Mouse (Mus musculus) C2C12 (cell line): ENCODE results near the gene B3gnt7. TPM values are rescaled to one million over a fixed set of nuclear protein-coding genes. Genes with fewer than 3 reads are reported as not detected.

Source experiments
- H3K27me3 ChIP-seq: one replicate; pipeline ENCODE4 v1.6.1; 2011; ENCODE audit not compliant: control insufficient read depth, insufficient read depth, insufficient read length
- H3K36me3 ChIP-seq: one replicate; pipeline ENCODE4 v1.6.1; 2011; ENCODE audit not compliant: control insufficient read depth, insufficient read depth
- H3K4me3 ChIP-seq: one replicate; pipeline ENCODE4 v1.5.1; 2011; ENCODE audit warnings: mild to moderate bottlenecking, control low read depth; ENCODE audit not compliant: poor library complexity, insufficient read depth, severe bottlenecking
- H3K79me2 ChIP-seq: one replicate; pipeline ENCODE4 v1.6.1; 2011; ENCODE audit not compliant: control insufficient read depth, insufficient read depth
- H3K79me3 ChIP-seq: one replicate; pipeline ENCODE4 v1.6.1; 2011; ENCODE audit warnings: low read depth, control low read depth
- H3ac ChIP-seq: one replicate; pipeline ENCODE3; 2011; ENCODE audit warnings: low read depth; ENCODE audit not compliant: control insufficient read depth, insufficient read length
- CEBPB ChIP-seq: IDR thresholded peaks from one replicate; pipeline ENCODE4 v1.6.1; 2011; ENCODE audit warnings: low read depth, mild to moderate bottlenecking, control low read depth, moderate library complexity
- CTCF ChIP-seq: IDR thresholded peaks from one replicate; pipeline ENCODE4 v1.5.1; 2011; ENCODE audit not compliant: control insufficient read depth, insufficient read depth, insufficient read length
- FOSL1 ChIP-seq: IDR thresholded peaks from one replicate; pipeline ENCODE4 v1.8.0; 2011; ENCODE audit warnings: mild to moderate bottlenecking, low read length; ENCODE audit not compliant: poor library complexity, insufficient read depth, severe bottlenecking
- MAX ChIP-seq: IDR thresholded peaks from one replicate; pipeline ENCODE4 v1.6.1; 2011; ENCODE audit warnings: mild to moderate bottlenecking, control low read depth
- MYOD1 ChIP-seq: IDR thresholded peaks from one replicate; pipeline ENCODE4 v1.6.1; 2011; ENCODE audit warnings: low read depth; ENCODE audit not compliant: control insufficient read depth, insufficient read length
- MYOG ChIP-seq: IDR thresholded peaks from one replicate; pipeline ENCODE4 v1.6.1; 2011; ENCODE audit not compliant: control insufficient read depth, insufficient read length; ENCODE audit errors: extremely low read depth
- USF1 ChIP-seq: IDR thresholded peaks from one replicate; pipeline ENCODE4 v1.6.1; 2011; ENCODE audit warnings: low read depth, mild to moderate bottlenecking, control low read depth, moderate library complexity
- long read RNA-seq, 2 experiments: library from polyadenylated mRNA; unstranded; transcript quantifications; one replicate each; pipeline ENCODE4 v2.0.0; 2019 to 2020
- polyA plus RNA-seq: library from polyadenylated mRNA; unstranded; fragments of >200 nt; fragmentation: generic; extraction: Trizol; gene quantifications from one replicate; pipeline ENCODE4 v1.2.1, GENCODE M21; 2012; ENCODE audit warnings: missing spikeins

The B3gnt7 gene
- polyA plus RNA-seq, result not detected
- long read RNA-seq, experiment 1, result 0 reads
- long read RNA-seq, experiment 2, result 0 reads

DNA sequence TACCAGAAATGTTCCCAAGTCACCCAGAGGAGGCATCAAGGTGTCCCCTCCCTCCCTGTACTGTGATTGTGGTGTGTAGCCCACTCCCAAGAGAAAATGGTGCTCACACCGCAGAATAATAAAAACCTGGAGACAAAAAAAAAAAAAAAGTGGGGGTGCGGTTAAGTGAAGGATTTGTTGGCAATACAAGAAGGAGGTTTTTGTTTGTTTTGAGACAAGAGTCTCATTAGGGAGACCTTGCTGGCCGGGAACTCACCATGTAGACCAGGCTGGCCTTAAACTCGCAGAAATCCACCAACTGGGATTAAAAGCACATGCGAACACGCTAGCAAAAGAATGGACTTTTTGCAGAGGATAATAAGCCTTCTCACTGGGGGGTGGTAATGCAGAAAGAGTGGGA is at the start of gene B3gnt7:
Gene B3gnt7, plus strand, starts transcription at position 301 of the 400 bp plus-strand sequence.
- H3K27me3 ChIP-seq, result no peaks in the 10 kb centered on the region
- TF ChIP-seq FOSL1 (no peak), CTCF (no peak), MYOG (no peak), MAX (no peak), CEBPB (no peak), USF1 (no peak)
- H3K36me3 ChIP-seq, result no peaks in the 10 kb centered on the region
- H3K79me2 ChIP-seq, result no peaks in the 10 kb centered on the region
- no peaks in the 10 kb centered on the region for H3K79me3 ChIP-seq
- H3ac ChIP-seq, result no peak within 1 kb of the TSS
- no peak within 1 kb of the TSS for H3K4me3 ChIP-seq

DNA sequence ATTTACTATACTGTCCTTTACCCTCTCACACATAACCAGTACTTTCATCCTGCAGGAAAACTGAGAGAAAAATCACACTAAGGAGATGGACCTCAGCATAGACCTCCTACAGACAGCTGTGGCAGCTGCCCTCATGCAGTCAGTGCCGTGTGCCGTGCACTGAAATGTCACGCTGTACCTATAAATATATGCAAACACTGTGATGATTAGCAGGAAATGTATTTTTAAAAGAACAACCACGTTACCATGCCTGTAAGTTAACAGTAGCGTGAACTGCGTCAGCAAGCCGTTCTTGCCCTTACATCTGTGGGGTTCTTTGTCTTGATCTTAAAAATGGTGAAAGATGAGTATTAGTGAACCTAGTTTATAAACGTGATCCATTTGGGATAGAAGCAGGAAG is 49.2 kb upstream of the B3gnt7 start:
- Histone ChIP-seq H3ac (no peak overlapping the region), H3K4me3 (no peak overlapping the region), H3K27me3 (no peaks in the 10 kb centered on the region), H3K79me3 (no peaks in the 10 kb centered on the region), H3K79me2 (no peaks in the 10 kb centered on the region), H3K36me3 (no peaks in the 10 kb centered on the region)
- TF ChIP-seq FOSL1 (no peak), CTCF (no peak), USF1 (no peak), MAX (no peak), CEBPB (no peak), MYOD1 (no peak), MYOG (no peak)

- TF ChIP-seq MYOD1, result no peak
- no peak for TF ChIP-seq USF1
- no peak for TF ChIP-seq MAX
- no peak for TF ChIP-seq CEBPB
- no peak for TF ChIP-seq MYOG
- TF ChIP-seq CTCF, result no peak
- no peak for TF ChIP-seq FOSL1
- Histone ChIP-seq H3K79me3 (no peaks in the 10 kb centered on the region), H3ac (no peak overlapping the region), H3K36me3 (no peaks in the 10 kb centered on the region), H3K27me3 (no peaks in the 10 kb centered on the region), H3K4me3 (no peak overlapping the region), H3K79me2 (no peaks in the 10 kb centered on the region)
Observed at GRCm38 (mm10) chr1:86256311-86256710, 46.3 kb upstream of the B3gnt7 start.

GRCm38 (mm10) chr1:86257228-86257627 is 45.4 kb upstream of the B3gnt7 start:
- no peak overlapping the region for H3ac ChIP-seq
- no peaks in the 10 kb centered on the region for H3K27me3 ChIP-seq
- TF ChIP-seq USF1 (no peak), MYOD1 (no peak), CTCF (no peak)
- no peak overlapping the region for H3K4me3 ChIP-seq
- H3K79me3 ChIP-seq, result no peaks in the 10 kb centered on the region
- H3K79me2 ChIP-seq, result no peaks in the 10 kb centered on the region
- H3K36me3 ChIP-seq, result no peaks in the 10 kb centered on the region

DNA sequence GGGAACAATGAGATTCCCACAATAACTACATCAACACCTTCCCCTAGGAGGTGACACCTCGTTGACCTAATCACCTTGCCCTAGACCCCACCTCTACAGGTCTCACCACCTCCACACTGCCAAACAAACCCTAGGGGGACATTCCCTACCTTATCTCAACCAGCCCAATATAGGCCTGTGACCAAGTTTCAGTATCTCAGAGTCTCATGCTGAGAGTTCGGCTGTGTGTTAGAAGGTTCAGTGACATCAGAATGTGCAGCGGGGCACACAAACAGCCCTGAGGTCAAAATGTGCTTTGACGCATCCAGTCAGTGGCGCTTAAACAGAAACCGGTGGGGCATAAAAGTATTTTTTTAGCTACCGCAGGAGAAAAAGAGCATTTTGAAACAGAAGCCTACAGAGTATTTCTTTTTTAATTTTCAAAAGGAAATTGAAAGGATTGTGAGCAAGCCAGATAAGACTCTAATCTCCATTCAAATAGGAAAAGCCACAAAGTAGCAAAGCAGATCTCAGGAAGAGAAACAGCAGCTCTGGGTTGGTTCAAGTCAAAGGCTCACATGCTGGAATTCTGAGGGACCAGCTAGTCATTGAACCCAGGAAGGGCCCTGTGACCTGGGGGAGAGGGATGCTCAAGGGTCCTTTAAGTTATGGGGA is 44.3 kb upstream of the B3gnt7 start:
- no peak overlapping the region for H3ac ChIP-seq
- H3K27me3 ChIP-seq, result no peaks in the 10 kb centered on the region
- no peaks in the 10 kb centered on the region for H3K79me3 ChIP-seq
- H3K79me2 ChIP-seq, result no peaks in the 10 kb centered on the region
- H3K36me3 ChIP-seq, result no peaks in the 10 kb centered on the region
- TF ChIP-seq MAX (no peak), USF1 (no peak), FOSL1 (no peak), MYOD1 (no peak)
- no peak overlapping the region for H3K4me3 ChIP-seq

- Histone ChIP-seq H3K36me3 (no peaks in the 10 kb centered on the region), H3K27me3 (no peaks in the 10 kb centered on the region), H3K4me3 (no peak overlapping the region), H3ac (no peak overlapping the region), H3K79me2 (no peaks in the 10 kb centered on the region), H3K79me3 (no peaks in the 10 kb centered on the region)
- TF ChIP-seq MAX, result no peak
- no peak for TF ChIP-seq FOSL1
- no peak for TF ChIP-seq CTCF
- no peak for TF ChIP-seq MYOG
- no peak for TF ChIP-seq USF1
- TF ChIP-seq MYOD1, result no peak
- TF ChIP-seq CEBPB, result no peak
Observed at GRCm38 (mm10) chr1:86263564-86264339, 38.9 kb upstream of the B3gnt7 start.
